Mouse (Mus musculus) heart, embryonic 15.5 days (tissue): ENCODE results near the gene Rfx2. TPM values are rescaled to one million over a fixed set of nuclear protein-coding genes. Genes with fewer than 3 reads are reported as not detected.
A peak's percentile ranks its signal among the peaks of the same experiment; 100 is the strongest.

Source experiments
- ATAC-seq: fragments of 200-750 bp; cut with Nextera tagmentation; replicated peaks from 2 replicates; pipeline ENCODE4 v1.8.0; 2017; ENCODE audit warnings: low read depth, moderate TSS enrichment; ENCODE audit not compliant: insufficient number of reproducible peaks, insufficient read depth, low FRiP score
- H3K27ac ChIP-seq: fragments of 300-500 bp; sonication (generic); 2 replicates; pipeline ENCODE4 v1.5.1; 2015; ENCODE audit warnings: mild to moderate bottlenecking, inconsistent platforms
- H3K27me3 ChIP-seq: fragments of 300-500 bp; sonication (generic); 2 replicates; pipeline ENCODE4 v1.6.1; 2015; ENCODE audit warnings: inconsistent platforms
- H3K36me3 ChIP-seq: fragments of 300-500 bp; sonication (generic); 2 replicates; pipeline ENCODE4 v1.6.1; 2015; ENCODE audit warnings: mild to moderate bottlenecking, inconsistent platforms
- H3K4me1 ChIP-seq: fragments of 300-500 bp; sonication (generic); replicated peaks from 2 replicates; pipeline ENCODE4 v1.6.1; 2015; ENCODE audit warnings: inconsistent platforms
- H3K4me2 ChIP-seq: fragments of 300-500 bp; sonication (generic); 2 replicates; pipeline ENCODE4 v1.6.1; 2015; ENCODE audit warnings: inconsistent platforms, mild to moderate bottlenecking, moderate library complexity
- H3K4me3 ChIP-seq: fragments of 300-500 bp; sonication (generic); 2 replicates; pipeline ENCODE4 v1.5.1; 2015; ENCODE audit warnings: mild to moderate bottlenecking, inconsistent platforms
- H3K9ac ChIP-seq: fragments of 300-500 bp; sonication (generic); 2 replicates; pipeline ENCODE4 v1.6.1; 2015; ENCODE audit warnings: mild to moderate bottlenecking, inconsistent platforms
- H3K9me3 ChIP-seq: fragments of 300-500 bp; sonication (generic); replicated peaks from 2 replicates; pipeline ENCODE4 v1.6.1; 2016; ENCODE audit warnings: inconsistent platforms
- WGBS: fragments of 180-500 bp; shearing (Covaris S2); methylation state at CpG from one replicate; pipeline ENCODE4 v1.1.7; 2015; ENCODE audit warnings: mixed read lengths; 5-methylcytosine and 5-hydroxymethylcytosine counted together
- polyA plus RNA-seq: library from polyadenylated mRNA; unstranded; fragments of >200 nt; fragmentation: Nextera tagmentation; extraction: Ambion mirVana; gene quantifications from 2 replicates; pipeline ENCODE4 v1.2.1, GENCODE M21; 2015

The Rfx2 gene
- polyA plus RNA-seq, 1 experiment from 2014 or later: 4.8 TPM

DNA sequence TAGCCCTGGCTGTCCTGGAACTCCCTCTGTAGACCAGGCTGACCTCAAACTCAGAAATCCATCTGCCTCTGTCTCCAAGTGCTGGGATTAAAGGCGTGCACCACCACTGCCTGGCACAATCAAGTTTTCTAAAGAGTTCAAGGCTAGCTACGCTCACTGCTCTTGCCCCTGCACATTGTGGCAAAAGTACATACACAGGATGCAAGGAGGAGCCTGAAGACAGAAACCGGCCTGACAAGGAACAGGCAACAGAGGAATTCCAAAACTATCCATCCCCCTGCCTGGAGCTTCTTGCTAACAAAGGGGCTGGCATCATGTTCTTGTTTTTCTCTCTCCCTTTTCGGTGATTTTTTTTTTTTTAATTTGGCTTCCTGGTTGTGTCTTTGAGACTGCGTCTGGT lies 86.6 kb downstream of the Rfx2 start:
- no peak overlapping the region for H3K9ac ChIP-seq
- H3K27ac ChIP-seq: no peak overlapping the region
- H3K4me1 ChIP-seq: peaks cover 24% of the 10 kb centered on the region
- H3K4me3 ChIP-seq: no peak overlapping the region
- WGBS: 47% methylated on average over 5 of the region's 5 CpGs
- H3K27me3 ChIP-seq: no peaks in the 10 kb centered on the region
- no peaks in the 10 kb centered on the region for H3K36me3 ChIP-seq
- no peak for ATAC-seq
- H3K9me3 ChIP-seq: no peaks in the 10 kb centered on the region
- no peak overlapping the region for H3K4me2 ChIP-seq

DNA sequence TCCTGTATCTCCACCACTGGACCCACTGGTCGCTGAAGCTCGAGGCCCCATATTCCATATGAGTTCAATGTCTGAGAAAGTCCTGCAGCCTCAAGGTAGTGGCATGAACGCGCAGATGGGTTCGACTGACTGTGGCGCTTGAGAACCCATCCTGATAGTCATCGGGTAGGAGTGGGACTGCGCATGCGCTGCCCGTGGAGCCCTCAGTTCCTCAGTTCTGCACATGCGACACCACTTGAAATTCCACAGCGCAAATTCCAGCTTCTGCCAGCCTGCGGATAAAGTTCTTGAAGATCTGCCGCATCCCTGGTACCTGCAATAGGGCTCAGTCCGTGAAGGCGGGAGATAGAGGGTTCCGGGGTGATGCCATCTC lies 90.0 kb downstream of the Rfx2 start:
- H3K9ac ChIP-seq: no peak overlapping the region
- H3K4me2 ChIP-seq: no peak overlapping the region
- ATAC-seq: peak; percentile 19; the same call in 1 of the 2 replicates
- H3K4me1 ChIP-seq: peaks cover 31% of the 10 kb centered on the region
- H3K27me3 ChIP-seq: no peaks in the 10 kb centered on the region
- peak overlapping the region; percentile 87 for H3K27ac ChIP-seq
- no peak overlapping the region for H3K4me3 ChIP-seq
- H3K9me3 ChIP-seq: no peaks in the 10 kb centered on the region
- WGBS: 58% methylated on average over 17 of the region's 17 CpGs
- no peaks in the 10 kb centered on the region for H3K36me3 ChIP-seq

DNA sequence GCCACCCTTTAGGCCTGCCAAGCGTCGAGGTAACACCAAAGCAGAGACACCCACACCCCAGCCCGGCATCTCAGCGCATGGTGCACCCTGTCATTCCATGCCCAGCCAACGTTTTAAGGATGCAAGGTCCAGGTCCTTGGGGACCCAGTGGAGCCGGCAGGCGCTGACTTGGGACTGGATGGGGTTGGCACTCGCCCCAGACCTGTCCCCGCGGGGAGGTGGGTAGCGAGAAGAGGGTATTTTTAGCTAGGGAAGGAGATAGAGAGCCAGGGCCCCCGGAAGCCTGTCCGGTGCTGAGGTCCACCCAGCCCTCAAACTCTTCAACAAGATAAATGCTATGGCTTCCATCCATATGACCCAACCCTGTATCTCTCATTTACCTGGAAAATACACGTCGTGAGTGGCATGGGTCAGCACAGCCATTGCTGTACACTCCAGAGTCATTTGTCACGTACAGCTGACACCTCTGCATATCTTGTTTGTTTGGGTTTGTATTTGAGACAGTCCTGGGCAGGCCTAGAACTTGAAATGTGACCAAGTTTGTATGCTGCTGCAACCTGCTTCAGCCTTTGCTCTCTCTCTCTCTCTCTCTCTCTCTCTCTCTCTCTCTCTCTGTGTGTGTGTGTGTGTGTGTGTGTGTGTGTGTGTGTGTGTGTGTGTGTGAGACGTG lies 90.6 kb downstream of the Rfx2 start:
- Histone ChIP-seq H3K27ac (peak overlapping the region; percentile 87), H3K27me3 (no peaks in the 10 kb centered on the region), H3K36me3 (no peaks in the 10 kb centered on the region), H3K4me1 (peaks cover 31% of the 10 kb centered on the region), H3K9ac (no peak overlapping the region), H3K4me2 (peak overlapping the region; percentile 5), H3K4me3 (no peak overlapping the region), H3K9me3 (no peaks in the 10 kb centered on the region)
- ATAC-seq: peak; percentile 89
- 39% methylated on average over 17 of the region's 17 CpGs for WGBS

GRCm38 (mm10) chr17:56738221-56738620 lies 92.6 kb downstream of the Rfx2 start:
- no peak overlapping the region for H3K4me3 ChIP-seq
- 0 out of 2 replicates have a peak, but pooled peaks cover 2% of the 10 kb centered on the region for H3K27me3 ChIP-seq
- H3K4me2 ChIP-seq: no peak overlapping the region
- no peaks in the 10 kb centered on the region for H3K36me3 ChIP-seq
- no peak for ATAC-seq
- H3K4me1 ChIP-seq: peaks cover 31% of the 10 kb centered on the region
- H3K9me3 ChIP-seq: no peaks in the 10 kb centered on the region
- 70% methylated on average over 10 of the region's 10 CpGs for WGBS
- H3K9ac ChIP-seq: no peak overlapping the region
- no peak overlapping the region for H3K27ac ChIP-seq

DNA sequence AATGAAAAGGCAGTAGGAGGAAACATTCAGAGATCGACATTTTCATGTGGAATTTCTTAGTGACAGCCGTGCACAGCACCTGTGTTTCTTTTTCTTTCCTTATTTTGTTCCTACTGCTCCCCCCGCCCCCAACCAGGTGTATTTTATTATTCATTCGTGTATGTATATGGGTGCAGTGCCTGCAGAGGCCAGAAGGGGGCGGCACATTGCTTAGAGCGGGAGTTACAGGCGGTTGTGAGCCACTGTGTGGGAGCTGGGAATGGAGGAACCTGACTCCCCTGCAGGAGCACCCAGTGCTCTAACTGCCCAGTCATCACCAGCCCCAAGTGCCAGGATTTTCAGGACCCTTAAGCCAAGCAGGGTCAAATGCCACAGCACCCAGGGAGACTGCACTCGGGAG lies 94.3 kb downstream of the Rfx2 start:
- Histone ChIP-seq H3K9me3 (no peaks in the 10 kb centered on the region), H3K4me1 (peaks cover 27% of the 10 kb centered on the region), H3K27ac (no peak overlapping the region), H3K9ac (no peak overlapping the region), H3K4me3 (no peak overlapping the region), H3K4me2 (no peak overlapping the region), H3K36me3 (no peaks in the 10 kb centered on the region), H3K27me3 (peaks cover 11% of the 10 kb centered on the region; the same call in 1 of the 2 replicates)
- ATAC-seq: no peak
- 40% methylated on average over 8 of the region's 8 CpGs for WGBS

- no peak for ATAC-seq
- 75% methylated on average over 2 of the region's 2 CpGs for WGBS
Measured at GRCm38 (mm10) chr17:56729656-56730055, 101.2 kb downstream of the Rfx2 start.

GRCm38 (mm10) chr17:56729151-56729550 lies 101.7 kb downstream of the Rfx2 start:
- Histone ChIP-seq H3K36me3 (peaks cover 3% of the 10 kb centered on the region; the same call in 1 of the 2 replicates), H3K27me3 (peaks cover 12% of the 10 kb centered on the region; the same call in 1 of the 2 replicates), H3K4me1 (peaks cover 38% of the 10 kb centered on the region), H3K9ac (no peak overlapping the region), H3K4me3 (no peak overlapping the region), H3K4me2 (no peak overlapping the region), H3K9me3 (no peaks in the 10 kb centered on the region), H3K27ac (peak overlapping the region; percentile 81; the same call in 1 of the 2 replicates)
- 31% methylated on average over 6 of the region's 6 CpGs for WGBS
- no peak for ATAC-seq

More at GRCm38 (mm10) chr17:56729656-56730055, 101.2 kb downstream of the Rfx2 start:
- no peaks in the 10 kb centered on the region for H3K9me3 ChIP-seq
- H3K36me3 ChIP-seq: 0 out of 2 replicates have a peak, but pooled peaks cover 3% of the 10 kb centered on the region
- H3K27ac ChIP-seq: no peak overlapping the region
- H3K4me3 ChIP-seq: no peak overlapping the region
- H3K4me2 ChIP-seq: no peak overlapping the region
- H3K27me3 ChIP-seq: peaks cover 12% of the 10 kb centered on the region; the same call in 1 of the 2 replicates
- H3K9ac ChIP-seq: no peak overlapping the region
- peaks cover 38% of the 10 kb centered on the region for H3K4me1 ChIP-seq

DNA sequence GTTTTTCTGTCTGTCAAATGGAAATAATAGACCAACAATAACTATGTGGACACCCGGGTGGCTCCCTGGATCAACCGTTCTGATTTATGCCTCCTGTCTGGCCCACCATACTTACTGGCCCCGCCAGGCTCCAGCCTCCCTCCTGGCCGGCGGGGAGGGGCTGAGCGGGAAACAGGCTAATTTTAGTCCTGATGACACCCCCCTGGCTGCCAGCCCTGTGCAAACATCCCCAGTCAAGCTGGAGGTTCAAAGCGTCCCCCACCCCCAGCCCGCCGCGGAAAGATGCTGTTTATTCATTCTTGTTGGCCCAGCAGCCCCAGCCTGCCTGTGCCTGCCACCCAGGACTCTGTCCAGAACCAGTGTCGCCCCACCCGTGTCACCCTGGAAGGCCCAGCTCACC lies 102.7 kb downstream of the Rfx2 start:
- Histone ChIP-seq H3K9me3 (no peaks in the 10 kb centered on the region), H3K4me3 (0 out of 2 replicates have a peak overlapping the region, but pooled peaks have one; percentile 7)

DNA sequence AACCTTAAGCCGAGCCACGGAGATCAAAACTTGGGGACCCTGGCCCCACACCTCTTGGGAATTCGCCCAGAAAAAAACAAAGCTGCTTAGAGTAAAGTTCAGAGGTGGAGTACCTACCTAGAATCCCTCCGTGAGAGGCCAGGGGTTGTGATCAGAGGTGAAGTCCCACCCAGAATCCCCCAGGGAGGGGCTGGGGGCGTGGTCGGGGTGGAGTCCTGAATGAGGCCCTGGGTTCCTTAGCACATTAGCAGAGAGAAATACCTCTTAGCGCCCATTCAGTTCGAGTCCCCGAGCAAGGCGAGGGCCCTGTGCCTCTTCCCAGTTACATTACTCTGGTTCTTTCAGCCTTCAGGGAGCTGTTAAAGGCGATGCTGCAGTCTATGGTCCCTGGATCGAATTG lies 103.2 kb downstream of the Rfx2 start:
- ATAC-seq: 0 out of 2 replicates have a peak, but pooled peaks have one; percentile 38
- peak overlapping the region; percentile 40 for H3K4me2 ChIP-seq
- H3K36me3 ChIP-seq: peaks cover 16% of the 10 kb centered on the region
- peak overlapping the region; percentile 81 for H3K27ac ChIP-seq
- peak overlapping the region; percentile 38; the same call in 1 of the 2 replicates for H3K9ac ChIP-seq
- no peaks in the 10 kb centered on the region for H3K9me3 ChIP-seq
- H3K4me3 ChIP-seq: 0 out of 2 replicates have a peak overlapping the region, but pooled peaks have one; percentile 7
- peaks cover 6% of the 10 kb centered on the region; the same call in 1 of the 2 replicates for H3K27me3 ChIP-seq
- 12% methylated on average over 12 of the region's 12 CpGs for WGBS
- peaks cover 49% of the 10 kb centered on the region for H3K4me1 ChIP-seq

More for the DNA sequence above, 102.7 kb downstream of the Rfx2 start:
- H3K27ac ChIP-seq: peak overlapping the region; percentile 81
- peaks cover 44% of the 10 kb centered on the region for H3K4me1 ChIP-seq
- peaks cover 9% of the 10 kb centered on the region; the same call in 1 of the 2 replicates for H3K27me3 ChIP-seq
- peaks cover 11% of the 10 kb centered on the region for H3K36me3 ChIP-seq
- peak overlapping the region; percentile 38; the same call in 1 of the 2 replicates for H3K9ac ChIP-seq
- H3K4me2 ChIP-seq: peak overlapping the region; percentile 40
- peak; percentile 79 for ATAC-seq
- WGBS: 7% methylated on average over 12 of the region's 12 CpGs

DNA sequence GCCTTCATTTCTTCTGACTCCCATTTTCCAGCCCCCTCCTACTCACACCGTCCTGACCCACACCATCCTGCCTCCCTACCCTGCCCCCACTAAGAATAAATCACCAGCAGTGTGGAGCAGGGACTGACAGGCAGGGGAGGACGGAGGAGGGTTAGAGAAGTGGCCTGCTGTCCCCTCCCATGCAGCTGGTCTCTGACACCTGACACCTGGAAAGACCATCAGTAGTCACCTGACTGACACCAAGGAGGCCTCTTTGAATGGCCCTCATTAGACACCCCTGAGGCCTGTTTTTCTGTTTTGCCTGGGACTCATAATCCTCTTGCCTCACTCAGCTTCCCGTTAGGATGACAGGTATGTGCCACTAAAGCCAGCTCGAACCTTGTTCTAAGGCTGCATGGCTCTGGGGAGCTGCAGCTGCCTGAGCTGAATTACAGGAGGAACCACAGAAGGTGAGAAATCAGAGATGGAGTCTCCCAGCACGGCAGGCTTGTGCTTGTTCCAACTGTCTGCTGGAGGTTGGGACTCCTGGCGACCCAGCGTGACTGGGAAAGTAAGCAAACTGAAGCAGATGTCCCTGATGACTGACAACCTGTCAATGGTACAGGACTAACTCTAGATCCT lies 103.7 kb downstream of the Rfx2 start:
- Histone ChIP-seq H3K4me2 (peak overlapping the region; percentile 40), H3K9ac (peak overlapping the region; percentile 38; the same call in 1 of the 2 replicates), H3K9me3 (no peaks in the 10 kb centered on the region), H3K36me3 (peaks cover 20% of the 10 kb centered on the region), H3K27me3 (peaks cover 6% of the 10 kb centered on the region; the same call in 1 of the 2 replicates), H3K4me3 (no peak overlapping the region), H3K4me1 (peaks cover 50% of the 10 kb centered on the region), H3K27ac (peak overlapping the region; percentile 81)
- ATAC-seq: peak; percentile 12
- 19% methylated on average over 7 of the region's 7 CpGs for WGBS
